Mouse (Mus musculus): ENCODE data around the gene Tsku. TPM values are rescaled to one million over a fixed set of nuclear protein-coding genes. Genes with fewer than 3 reads are reported as not detected.

Tsku gene
- 12.3 and 13.2 TPM in 2 replicates for total RNA-seq (2021)
- long read RNA-seq, experiment 1, transcript Tsku-207 (2 exons, 2,310 nt) = major isoform, 7 of 12 reads
- long read RNA-seq, experiment 1, partial matches to known transcripts = 0 of 12 reads
- long read RNA-seq, experiment 1, other reads (novel, unspliced or antisense) = 3 of 12 reads
- long read RNA-seq, experiment 2, transcript Tsku-207 (2 exons, 2,310 nt) = major isoform, 8 of 11 reads
- long read RNA-seq, experiment 2, partial matches to known transcripts = 0 of 11 reads
- long read RNA-seq, experiment 2, other reads (novel, unspliced or antisense) = 0 of 11 reads

DNA sequence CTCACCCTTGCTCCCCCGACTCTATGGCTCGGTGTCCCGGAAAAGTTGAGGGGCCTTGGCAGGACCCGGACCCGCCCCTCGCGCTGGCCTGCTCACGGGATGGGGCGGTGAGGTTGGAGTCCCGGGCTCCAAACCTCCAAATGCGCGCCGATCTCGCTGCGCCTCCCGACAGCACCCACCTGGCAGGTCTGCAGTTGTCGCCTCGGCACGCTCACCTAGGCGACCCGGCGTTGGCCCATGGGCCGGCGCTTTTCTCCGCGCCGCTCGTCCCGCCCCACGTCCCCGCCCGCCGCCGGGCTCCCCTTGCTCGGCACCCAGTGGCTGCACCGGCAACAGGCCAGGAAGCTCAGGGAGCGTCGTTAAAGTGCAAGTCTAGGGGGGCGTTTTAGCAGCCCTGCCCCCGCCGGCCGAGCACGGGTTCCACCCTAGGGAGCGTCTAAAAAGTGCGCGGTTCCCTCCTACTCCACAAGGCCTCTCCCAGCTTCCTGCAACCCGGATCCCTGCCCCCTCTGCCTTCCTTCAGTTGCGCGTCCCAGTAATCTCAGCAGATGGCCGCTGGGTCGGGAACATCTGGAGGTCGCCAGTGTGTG is at the start of gene Tsku:
TSS of gene Tsku (minus strand) at position 266 of the 590 bp plus-strand sequence.
- DNase-seq = peak; percentile 95

DNA sequence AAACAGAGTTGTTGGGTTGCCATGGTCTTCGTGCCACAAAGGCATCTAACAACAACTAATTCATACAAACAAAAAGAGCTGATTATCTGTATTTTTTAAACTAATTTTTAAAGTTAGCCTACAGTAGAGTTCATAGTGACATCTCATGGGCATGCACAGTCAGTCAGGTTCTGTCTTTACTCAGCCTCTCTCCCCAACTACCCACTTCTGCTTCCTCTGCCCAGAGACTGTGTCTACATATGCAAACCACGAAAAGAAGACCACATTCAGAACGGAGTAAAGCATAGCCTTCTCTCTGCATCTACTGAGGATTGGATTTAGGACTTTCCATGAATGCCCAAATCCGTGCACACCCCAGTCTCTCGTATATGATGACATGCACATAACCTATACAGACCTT is 46.5 kb upstream of the Tsku start:
- DNase-seq = no peak

DNA sequence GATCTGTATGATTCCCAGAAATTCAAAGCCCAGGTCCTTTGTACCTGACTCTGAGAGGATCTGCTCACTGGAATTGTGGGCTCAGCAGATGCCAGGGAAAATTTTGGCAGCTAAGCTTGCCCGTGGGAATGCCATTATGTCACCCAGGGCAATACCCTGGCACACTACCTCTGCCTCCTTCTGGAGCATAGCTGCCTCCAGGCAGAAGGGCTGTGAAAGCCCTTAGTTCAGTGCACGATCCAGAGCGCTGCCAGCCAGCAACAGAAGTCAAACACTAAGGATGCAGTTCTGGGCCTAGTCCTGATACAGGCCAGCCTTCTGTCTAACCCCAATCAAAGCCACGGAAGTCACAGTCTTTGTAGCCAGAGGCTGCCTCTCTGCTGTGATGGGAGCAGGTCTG is 42.9 kb upstream of the Tsku start:
- peak; percentile 44 for DNase-seq

DNA sequence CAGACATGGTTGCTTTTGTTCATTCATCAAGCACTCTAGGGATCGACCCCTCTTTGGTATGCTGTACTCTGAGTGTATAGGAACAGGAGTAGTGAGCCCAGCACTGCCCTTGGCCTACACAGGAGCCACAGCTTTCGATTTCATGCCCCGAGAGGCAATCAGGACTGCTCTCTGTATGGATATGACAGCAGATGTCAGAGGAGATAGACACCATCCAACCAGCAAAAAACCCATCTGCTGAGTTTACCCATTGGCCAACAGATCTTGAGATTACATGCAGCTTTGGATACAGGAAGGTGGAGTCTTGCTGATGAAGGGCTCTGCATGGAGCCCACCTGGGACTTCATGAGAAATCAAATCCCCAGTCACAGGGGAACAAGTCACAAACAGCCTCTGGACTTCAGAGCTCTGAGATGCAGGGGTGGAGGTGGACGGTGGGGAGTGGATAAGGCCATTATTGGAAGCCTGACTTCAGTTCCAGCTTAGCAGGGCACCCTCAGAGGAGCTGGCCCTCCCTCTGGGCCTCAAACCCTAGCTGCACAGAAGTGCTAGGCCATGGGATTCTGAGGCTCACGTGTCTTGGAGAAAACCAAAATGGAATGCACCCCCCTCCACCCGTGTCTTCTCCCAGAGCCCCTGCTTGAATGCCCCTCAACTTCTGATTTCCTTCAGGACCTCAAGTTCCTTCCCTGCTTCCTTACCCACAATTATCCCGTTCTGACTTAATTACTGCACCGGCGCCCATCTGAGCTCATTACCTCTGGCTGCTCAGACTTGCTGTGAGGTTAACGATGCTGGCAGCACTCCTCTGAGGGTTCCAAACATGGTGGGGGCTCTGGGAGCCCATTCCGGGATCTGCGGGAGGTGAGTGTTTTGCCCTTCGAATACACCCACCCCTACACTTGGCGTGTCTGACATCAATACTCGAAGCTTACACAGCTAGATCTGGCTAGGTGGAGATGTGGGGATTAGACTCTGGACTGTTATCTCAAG is 41.8 kb upstream of the Tsku start:
- no peak for DNase-seq

DNA sequence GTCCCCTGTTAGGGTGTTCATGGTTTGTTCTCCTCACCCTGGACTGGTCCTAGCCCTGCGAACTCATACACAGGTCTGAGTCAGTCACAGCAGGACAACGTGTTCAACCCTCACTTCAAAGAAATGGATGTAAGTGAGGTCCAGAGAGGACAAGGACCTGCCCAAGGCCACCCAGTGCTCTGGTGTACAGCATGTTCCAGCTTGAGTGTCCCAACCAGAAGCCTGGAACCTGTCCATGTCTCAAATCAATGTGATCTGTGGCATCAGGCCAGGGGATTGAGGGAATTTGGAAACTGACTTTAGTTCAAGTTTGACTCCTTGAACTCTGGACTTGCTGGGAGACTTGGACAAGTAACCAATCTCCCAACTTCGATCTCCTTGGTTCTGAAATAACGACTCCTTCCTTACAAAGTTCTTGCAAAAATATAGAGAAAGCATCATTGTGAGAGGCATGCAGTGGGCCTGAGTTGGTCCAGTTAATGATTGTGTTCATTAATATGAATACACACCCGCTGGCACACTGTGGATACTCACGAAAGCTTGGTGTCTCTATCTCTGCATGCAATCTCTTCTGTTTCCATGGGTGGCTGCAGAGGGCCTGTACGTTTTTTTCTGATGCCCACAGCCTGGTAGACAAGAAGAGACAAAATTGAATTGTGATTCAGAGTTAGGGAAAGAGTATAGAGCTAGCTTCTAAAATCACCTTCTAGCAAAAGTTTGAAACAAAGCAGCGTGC is 31.5 kb upstream of the Tsku start:
- DNase-seq = peak; percentile 80

DNA sequence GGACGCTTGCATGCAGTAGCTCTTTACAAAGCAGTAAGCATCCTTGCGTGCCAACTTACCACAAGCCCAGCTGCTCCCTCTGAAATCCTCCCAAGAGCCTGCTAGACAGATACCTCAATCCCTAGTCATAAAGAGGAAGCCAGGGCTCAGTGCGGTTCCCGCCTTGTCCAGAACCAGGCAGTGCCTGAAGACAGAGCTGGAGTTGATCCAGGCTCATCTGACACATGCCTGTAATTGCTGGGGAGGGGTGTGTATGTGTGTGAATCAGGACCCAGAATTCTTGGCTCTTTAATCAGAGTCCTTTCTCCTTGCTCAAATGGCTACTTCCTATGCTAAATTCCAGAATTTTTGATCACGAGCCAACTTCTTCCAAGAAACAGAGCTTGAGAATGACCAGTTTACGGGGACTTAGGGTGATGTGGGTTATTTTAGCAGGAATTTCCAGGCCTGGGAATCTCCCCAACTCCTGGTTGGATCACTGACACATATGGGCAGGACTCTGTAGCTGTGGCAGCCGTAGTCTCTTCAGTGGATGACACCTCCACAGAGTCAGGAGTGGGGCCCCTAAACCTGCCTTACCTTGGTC is 30.3 kb upstream of the Tsku start:
- no peak for DNase-seq

DNA sequence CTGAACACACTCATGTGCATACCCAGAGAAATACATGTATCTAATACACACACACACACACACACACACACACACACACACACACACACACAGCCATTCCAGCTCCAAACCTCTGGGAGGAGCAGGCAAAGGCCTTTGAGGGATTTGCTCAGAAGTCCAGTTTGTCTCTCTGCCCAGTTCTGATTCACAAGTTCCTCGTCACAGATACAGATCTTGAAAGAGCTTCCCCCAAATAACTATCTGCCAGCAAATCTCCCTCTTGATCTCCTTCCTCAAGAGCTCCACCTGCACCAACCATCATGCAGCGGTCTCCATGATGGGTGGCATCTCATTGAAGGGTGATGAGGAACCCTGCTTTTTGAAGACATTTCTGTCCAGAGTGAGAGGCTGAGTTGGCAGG is 29.4 kb upstream of the Tsku start:
- peak; percentile 51 for DNase-seq

DNA sequence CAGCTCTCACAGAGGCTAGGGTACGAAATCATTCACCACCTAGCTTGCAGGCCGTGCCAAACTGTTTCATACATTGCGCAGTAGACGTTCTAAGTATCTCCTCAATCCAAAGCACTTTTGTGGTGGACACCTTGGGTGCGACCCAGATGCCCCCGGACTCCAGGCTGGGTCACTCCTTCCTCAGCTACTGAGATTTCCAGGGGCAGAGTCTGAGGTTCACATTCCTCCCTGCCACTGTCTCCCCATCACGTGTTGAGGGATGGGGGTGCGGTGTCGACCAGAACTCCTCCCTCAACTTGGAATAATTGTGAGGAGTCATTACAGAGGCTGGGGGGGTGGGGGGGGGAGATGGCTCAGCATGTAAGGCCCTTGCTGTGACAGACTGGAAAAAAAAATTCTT is 28.5 kb upstream of the Tsku start:
- DNase-seq = no peak

DNA sequence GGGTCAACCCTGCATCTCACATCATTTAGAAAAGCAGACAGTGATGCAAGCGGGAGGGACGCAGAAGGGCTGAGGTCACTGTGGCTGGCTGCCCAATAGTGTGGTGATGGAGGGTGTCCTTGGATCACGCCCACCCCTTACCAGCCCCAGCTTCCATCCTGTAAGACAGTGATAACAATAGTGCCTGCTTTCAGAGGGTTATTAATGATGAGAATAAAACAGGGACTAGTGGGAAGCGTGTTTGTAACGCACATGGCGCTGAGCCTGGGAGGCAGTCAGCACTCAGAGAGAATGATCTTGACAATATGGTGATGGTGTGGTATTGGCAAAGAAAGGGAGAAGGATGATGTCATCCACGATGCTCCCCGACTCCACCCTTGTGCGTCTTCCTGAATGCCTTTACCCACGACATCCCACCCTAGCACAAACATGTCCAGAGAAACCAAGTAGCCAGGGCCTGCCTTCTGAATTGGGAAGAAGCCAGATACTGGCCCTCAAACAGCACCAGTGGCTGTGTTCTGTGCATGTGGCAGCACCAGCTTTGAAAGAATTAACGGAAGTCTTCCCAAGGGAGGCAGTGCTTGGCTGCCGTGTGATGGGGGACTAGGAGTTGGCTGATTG is 27.9 kb upstream of the Tsku start:
- DNase-seq = peak; percentile 54

DNA sequence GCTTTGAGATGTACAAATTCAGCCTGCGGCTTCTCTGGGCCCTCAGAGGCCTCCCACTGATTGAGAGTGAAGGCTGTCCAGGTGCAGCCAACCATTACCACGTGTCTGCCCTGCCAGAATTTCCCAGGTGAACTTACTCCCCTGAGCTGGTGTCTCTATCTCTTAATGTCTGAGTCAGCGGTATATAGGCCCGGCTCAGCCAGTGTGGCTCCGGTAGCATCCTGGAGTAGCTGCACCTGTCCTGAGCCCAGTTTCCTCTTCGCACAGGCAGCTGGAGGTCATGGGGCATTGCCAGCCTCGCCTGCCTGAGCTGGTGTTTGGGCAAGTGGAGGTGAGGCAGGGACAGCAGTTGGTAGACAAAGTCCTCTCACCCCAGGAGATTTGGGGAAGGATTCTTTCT is 26.1 kb upstream of the Tsku start:
- DNase-seq = no peak

DNA sequence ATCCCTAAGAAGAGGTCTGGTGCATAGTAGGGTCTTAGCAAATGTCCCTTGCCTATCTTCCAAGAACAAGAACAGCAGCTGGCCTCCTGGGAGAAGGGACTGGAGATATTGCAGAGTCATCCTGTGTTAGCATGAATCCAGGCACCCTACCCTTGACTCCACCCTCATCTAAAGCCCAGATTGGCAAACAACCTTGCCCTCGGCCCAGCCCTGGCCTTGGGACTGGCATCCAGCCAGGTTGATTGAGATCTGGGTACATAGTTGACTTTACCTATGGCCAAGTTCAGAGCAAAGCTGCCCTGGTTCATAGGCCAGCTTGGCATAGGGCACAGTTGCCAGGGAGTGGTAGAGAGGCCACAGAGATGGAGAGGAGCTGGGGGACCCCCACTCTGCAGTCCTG is 24.0 kb upstream of the Tsku start:
- peak; percentile 82 for DNase-seq

DNA sequence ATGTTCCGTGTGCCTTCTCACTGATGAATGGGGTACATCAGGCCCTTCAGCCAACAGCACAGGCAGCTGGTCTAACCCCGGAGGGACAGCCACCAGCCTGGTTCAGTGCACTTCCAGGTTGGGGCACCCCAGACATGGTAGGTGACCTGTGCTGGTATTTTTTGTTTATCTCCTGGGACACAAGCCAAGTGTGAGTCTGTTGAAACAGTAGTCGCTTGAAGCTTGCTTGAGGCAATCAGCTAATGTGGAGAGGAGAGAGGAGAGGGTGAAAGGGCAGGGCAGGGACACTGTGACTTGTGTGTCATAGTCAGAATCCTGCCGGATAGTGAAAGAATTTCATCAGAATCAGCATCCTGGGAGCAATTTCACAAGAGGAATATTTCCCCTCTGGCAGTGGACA is 22.2 kb upstream of the Tsku start:
- DNase-seq = peak; percentile 67

DNA sequence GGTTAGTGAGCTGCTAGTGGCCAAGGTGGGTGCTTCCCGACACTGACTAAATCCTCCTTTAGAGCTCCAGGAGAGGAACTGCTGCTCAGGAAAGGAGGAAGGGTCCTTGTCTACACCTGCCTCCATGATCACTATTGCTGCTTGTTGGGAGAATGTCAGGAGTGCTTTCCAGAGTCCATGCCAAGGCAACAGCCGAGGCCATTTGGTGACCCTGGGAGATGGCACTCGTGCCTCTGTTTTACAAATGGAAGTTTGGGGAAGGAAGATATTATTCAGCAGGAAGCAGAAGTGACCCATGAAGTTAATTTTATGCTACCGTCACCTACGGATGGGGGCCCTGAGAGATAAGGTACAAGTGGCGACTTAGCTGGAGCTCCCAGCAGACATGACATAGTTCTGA is 21.7 kb upstream of the Tsku start:
- no peak for DNase-seq

DNA sequence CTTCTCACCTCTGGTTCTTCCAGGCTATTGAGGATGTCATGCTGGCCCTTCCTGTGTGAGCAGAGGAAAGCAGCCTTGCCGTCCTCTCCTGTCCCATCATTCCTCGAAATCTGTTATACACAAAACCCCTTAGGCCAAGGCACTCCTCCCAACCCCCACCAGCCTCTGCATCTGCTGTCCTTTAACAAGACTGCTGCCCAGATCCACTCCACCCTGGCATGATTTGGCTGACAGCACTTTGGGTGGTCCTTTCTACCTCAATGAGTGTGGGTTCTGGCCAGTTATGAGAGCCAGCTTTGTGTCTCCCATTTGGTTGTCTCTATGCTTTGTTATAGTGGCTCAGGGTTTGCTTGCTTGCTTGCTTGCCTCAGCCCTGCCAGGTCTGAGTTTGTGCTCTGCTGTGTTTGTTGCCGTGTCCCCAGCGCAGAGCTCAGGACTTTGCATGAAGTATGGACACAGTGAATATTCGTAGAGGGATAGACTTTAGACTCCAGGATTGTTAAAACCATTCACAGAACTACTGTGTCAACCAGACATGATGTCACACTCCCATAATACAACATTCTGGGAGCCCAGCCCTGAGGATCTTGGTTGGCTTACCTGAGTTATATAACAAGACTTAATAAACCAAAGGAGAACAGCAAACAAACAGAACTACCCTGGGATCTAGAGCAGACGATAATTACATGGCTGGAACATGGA is 19.2 kb upstream of the Tsku start:
- no peak for DNase-seq

DNA sequence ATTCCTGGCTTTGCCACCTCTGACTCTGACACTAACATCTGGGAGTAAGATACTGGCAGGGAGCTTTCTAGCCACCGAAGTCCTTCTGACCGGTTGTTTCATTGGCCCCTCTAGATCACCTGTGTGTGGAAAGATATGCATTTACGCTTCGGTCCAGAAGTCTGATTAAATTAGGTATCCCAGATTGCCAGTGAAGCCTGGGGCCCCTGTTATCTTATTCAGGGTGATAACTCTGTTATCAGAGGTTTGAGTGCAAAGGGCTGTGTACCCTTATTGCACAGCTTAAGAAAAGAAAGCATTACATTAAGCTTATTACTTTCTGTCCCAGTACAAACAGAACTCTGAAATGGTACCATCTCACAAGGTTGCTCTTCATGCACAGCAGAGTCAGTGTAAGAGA is 18.1 kb upstream of the Tsku start:
- DNase-seq = no peak

DNA sequence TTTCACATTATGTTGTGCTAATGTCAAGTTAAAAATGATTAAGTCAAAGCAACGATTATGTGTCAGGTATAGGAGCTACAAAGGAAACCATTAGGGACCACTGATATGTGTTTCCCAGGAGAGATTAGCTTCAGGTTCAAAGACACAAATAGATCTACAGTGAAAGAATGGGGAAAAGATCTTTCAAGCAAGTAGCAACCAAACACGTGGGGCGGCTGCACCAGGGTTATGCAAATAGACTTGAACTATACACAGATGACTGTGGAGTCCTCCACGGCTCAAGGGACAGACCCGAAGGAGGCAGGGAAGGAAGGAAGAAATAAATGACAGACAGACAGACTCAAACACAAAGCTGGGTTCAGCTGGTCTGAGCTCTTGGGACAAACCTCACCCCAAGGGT is 16.1 kb upstream of the Tsku start:
- no peak for DNase-seq

DNA sequence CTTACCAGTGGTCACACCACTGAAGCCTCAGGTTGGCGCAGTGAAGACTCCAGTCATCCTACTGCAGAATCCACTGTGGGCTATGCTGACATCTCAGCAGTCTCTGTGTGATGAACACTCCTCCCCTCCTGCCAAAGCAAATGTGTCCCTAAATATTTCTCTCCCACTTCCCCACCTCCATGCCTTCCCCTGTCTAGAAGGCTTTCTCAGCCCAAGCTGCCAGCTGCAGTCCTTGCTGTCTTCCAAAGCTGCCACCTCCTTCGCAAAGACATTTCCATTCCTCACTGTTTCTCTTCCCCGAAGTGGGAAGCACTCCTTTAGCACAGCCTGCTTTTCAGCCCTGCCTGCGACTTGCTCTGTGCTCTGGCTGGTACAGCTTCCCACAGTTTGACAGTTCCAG is 10.0 kb upstream of the Tsku start:
- no peak for DNase-seq

DNA sequence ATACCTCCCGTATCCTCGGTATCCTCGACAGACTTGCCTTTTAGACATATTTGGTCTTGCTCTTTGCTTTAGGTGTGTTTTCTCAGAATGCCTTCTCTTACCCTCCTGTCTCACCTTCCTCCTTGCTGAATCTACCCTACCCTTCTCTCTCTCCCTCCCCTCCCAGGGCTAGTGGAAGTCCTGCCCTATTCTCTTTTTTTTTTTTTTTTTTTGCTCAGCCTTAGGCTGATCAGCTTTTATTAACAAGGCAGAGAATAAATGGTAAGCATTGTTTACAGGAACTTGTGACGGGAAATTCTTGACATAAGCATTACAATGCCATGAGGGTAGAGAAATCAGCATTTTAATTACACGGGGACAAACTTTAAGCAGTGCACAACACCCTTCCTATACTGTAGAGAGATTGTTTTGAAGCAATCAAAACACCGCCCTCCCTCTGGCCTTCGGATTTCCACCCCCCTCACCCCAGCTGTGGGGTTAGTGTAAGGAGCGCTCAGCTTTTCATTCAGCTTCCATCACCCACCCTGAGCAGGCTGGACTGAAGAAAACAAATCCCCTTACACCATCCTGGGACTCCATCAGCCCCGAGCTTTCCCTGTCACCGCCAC is 8.7 kb upstream of the Tsku start:
- DNase-seq = no peak

DNA sequence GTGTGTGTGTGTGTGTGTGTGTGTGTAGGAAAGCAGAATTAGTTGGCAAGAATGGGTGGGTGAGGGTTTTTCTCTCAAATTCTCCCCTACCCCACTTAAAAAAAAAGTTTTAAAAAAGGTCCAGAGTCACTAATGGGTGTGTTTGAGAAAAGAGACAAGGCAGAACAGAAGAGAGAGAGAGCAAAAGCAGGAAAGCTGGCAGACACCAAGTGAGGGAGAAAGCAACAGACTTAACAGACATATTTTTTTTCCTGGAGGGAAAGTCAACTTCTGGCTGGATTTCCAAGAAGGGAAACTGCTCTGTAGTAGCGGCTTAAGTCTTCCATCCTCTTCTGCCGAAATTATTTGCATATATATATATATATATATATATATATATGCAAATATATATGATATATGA is 534 bp upstream of the Tsku start:
- DNase-seq = no peak

DNA sequence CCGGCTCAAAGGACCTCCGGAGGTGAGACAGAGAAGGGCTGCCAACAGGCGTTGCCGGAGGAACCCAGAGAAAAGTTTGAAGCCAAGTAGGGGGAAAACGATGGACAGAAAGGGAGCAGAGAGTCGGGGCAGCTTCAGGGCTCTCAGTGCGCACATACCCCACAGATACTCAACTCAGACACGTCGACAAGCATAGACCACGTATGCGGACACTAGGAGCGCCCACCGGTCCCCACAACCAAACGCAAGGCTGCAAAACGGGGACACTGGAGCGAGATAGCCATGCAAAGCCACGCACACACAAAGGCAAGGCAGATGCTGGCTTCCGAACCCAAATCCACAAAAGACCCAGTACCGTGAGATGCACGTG is 522 bp downstream of the Tsku start:
- no peak for DNase-seq
